Comparison of ENCODE assay signal across 11 mouse cellular contexts in the genomic region with DNA sequence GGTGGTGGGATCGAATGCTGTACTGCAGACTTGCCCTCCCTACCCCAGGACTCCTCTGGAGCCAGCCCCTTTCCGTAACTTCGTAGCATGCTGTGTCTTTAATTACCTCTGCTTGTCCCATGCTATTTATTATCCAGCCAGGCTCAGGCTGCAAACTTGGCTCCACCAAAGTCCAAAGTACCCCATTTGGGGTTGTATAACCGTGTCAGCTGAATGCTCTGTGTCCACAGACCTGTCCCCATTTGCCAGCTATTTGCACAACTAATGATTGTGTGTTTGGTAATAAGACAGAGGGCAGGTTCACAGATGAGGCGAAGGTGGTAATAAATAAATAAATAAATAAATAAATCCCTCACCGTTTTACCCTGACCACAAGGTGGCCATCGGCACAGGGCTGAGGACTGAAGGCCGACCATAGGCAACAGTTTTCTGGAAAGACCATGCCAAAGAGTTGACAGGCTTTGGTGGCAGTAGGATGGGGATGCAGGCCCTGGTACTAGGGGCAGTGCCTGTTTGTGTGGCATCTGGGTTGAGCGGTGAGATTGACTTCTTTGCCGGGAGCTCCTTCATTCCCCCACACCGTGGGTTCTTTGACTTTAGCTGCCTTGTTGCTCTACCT. TPM values are rescaled to one million over a fixed set of nuclear protein-coding genes. Genes with fewer than 3 reads are reported as not detected.
A peak's percentile ranks its signal among the peaks of the same experiment; 100 is the strongest.
DNase-seq lines count a peak whose midpoint lies in the region; ATAC-seq and TF ChIP-seq lines count a peak whose summit lies in the region.
"Had no signal": no experiment of that assay in that cellular context is flagged by ENCODE, and none has a peak within 500 bp of the region (broad histone marks: within the 10 kb centered on the region; RNA-seq: fewer than 3 reads in every experiment).

No protein-coding gene starts in this region.

- TF ChIP-seq CTCF in E14TG2a.4 (conservative IDR thresholded peaks at IDR 0.05; ENCODE audit: low read length), result no peak
- TF ChIP-seq CTCF in hindbrain, postnatal 0 days (IDR thresholded peaks at IDR 0.05; ENCODE audit: low read depth), result peak; percentile 49

- no peak overlapping the region for H3K9ac ChIP-seq in forebrain, embryonic 15.5 days (replicated peaks)
- H3K9ac ChIP-seq in hindbrain, postnatal 0 days (replicated peaks; ENCODE audit: low read length), result no peak overlapping the region
- H3K9ac ChIP-seq in midbrain, embryonic 11.5 days (ENCODE audit: low read length), result no peak overlapping the region
- H3K9ac ChIP-seq: heart, embryonic 13.5 days had no signal

- peak overlapping the region; percentile 78; the same call in 1 of the 2 replicates for H3K27ac ChIP-seq in forebrain, embryonic 10.5 days
- H3K27ac ChIP-seq in forebrain, embryonic 15.5 days (replicated peaks), result no peak overlapping the region
- H3K27ac ChIP-seq in hindbrain, postnatal 0 days, result no peak overlapping the region
- H3K27ac ChIP-seq in midbrain, embryonic 11.5 days (ENCODE audit: low read depth, low read length), result peak overlapping the region; percentile 65; the same call in 1 of the 2 replicates
- H3K27ac ChIP-seq: heart, embryonic 13.5 days had no signal

- ATAC-seq in forebrain, embryonic 15.5 days (replicated peaks), result no peak
- ATAC-seq in hindbrain, postnatal 0 days, result no peak
- no peak for ATAC-seq in midbrain, embryonic 11.5 days (ENCODE audit: low FRiP score)
- no peak for ATAC-seq in inflammation-experienced regulatory T-cells, adult 6 months
- ATAC-seq: Patski had no signal

- no peak for DNase-seq in forebrain, embryonic 10.5 days (ENCODE audit: extremely low spot score, low spot score)
- DNase-seq in hindbrain, postnatal 0 days (ENCODE audit: low spot score), result no peak
- DNase-seq in midbrain, embryonic 11.5 days (ENCODE audit: low spot score, missing footprints), result peak; percentile 84
- DNase-seq in thymus, postnatal 14 days, result no peak
- no peak for DNase-seq in frontal cortex, postnatal 25 days (ENCODE audit: low spot score in 2 of 2)
- DNase-seq: cerebellum, postnatal 14 days had no signal

- H3K4me1 ChIP-seq in forebrain, embryonic 10.5 days, result peaks cover 100% of the 10 kb centered on the region
- peaks cover 97% of the 10 kb centered on the region for H3K4me1 ChIP-seq in forebrain, embryonic 15.5 days
- peaks cover 99% of the 10 kb centered on the region for H3K4me1 ChIP-seq in E14TG2a.4 (replicated peaks; ENCODE audit: low read depth, low read length)
- peaks cover 61% of the 10 kb centered on the region for H3K4me1 ChIP-seq in hindbrain, postnatal 0 days (ENCODE audit: insufficient read depth, low read length)
- peaks cover 89% of the 10 kb centered on the region for H3K4me1 ChIP-seq in midbrain, embryonic 11.5 days (ENCODE audit: control insufficient read depth, insufficient read depth, low read length)

- H3K36me3 ChIP-seq in forebrain, embryonic 10.5 days (replicated peaks), result peaks cover 97% of the 10 kb centered on the region
- no peaks in the 10 kb centered on the region for H3K36me3 ChIP-seq in forebrain, embryonic 15.5 days
- peaks cover 93% of the 10 kb centered on the region for H3K36me3 ChIP-seq in E14TG2a.4 (ENCODE audit: insufficient read depth, low read length)
- H3K36me3 ChIP-seq in hindbrain, postnatal 0 days (ENCODE audit: insufficient read depth, low read length), result no peaks in the 10 kb centered on the region
- H3K36me3 ChIP-seq in midbrain, embryonic 11.5 days (ENCODE audit: control insufficient read depth, insufficient read depth, low read length), result peaks cover 5% of the 10 kb centered on the region; the same call in 1 of the 2 replicates

- H3K4me2 ChIP-seq in forebrain, embryonic 15.5 days (replicated peaks), result no peak overlapping the region
- H3K4me2 ChIP-seq in hindbrain, postnatal 0 days (ENCODE audit: low read depth, low read length), result no peak overlapping the region
- peak overlapping the region; percentile 99 for H3K4me2 ChIP-seq in midbrain, embryonic 11.5 days

- peak overlapping the region; percentile 98; the same call in 1 of the 2 replicates for H3K4me3 ChIP-seq in forebrain, embryonic 10.5 days
- no peak overlapping the region for H3K4me3 ChIP-seq in forebrain, embryonic 15.5 days
- 0 out of 2 replicates have a peak overlapping the region, but pooled peaks have one; percentile 17 for H3K4me3 ChIP-seq in E14TG2a.4 (replicated peaks; ENCODE audit: low read length)
- no peak overlapping the region for H3K4me3 ChIP-seq in hindbrain, postnatal 0 days (ENCODE audit: low read length)
- 0 out of 2 replicates have a peak overlapping the region, but pooled peaks have one; percentile 13 for H3K4me3 ChIP-seq in midbrain, embryonic 11.5 days (ENCODE audit: low read depth, low read length)
- H3K4me3 ChIP-seq: heart, embryonic 13.5 days had no signal

- 73% methylated on average over 11 of the region's 11 CpGs for WGBS in forebrain, embryonic 10.5 days
- 49% methylated on average over 11 of the region's 11 CpGs for WGBS in forebrain, embryonic 15.5 days
- WGBS in hindbrain, postnatal 0 days, result 57% methylated on average over 11 of the region's 11 CpGs
- 67% methylated on average over 11 of the region's 11 CpGs for WGBS in midbrain, embryonic 11.5 days

- peaks cover 42% of the 10 kb centered on the region for H3K27me3 ChIP-seq in forebrain, embryonic 10.5 days (ENCODE audit: poor library complexity, severe bottlenecking)
- no peaks in the 10 kb centered on the region for H3K27me3 ChIP-seq in forebrain, embryonic 15.5 days
- H3K27me3 ChIP-seq in E14TG2a.4 (ENCODE audit: insufficient read depth, low read length), result peaks cover 15% of the 10 kb centered on the region
- no peaks in the 10 kb centered on the region for H3K27me3 ChIP-seq in hindbrain, postnatal 0 days (ENCODE audit: insufficient read depth, low read length)
- no peaks in the 10 kb centered on the region for H3K27me3 ChIP-seq in midbrain, embryonic 11.5 days (ENCODE audit: control insufficient read depth, insufficient read depth, low read length)
- H3K27me3 ChIP-seq: Patski had no signal

- no peaks in the 10 kb centered on the region for H3K9me3 ChIP-seq in forebrain, embryonic 10.5 days
- no peaks in the 10 kb centered on the region for H3K9me3 ChIP-seq in forebrain, embryonic 15.5 days
- no peaks in the 10 kb centered on the region for H3K9me3 ChIP-seq in E14TG2a.4 (ENCODE audit: low read length)
- H3K9me3 ChIP-seq in hindbrain, postnatal 0 days (ENCODE audit: low read length), result no peaks in the 10 kb centered on the region
- no peaks in the 10 kb centered on the region for H3K9me3 ChIP-seq in midbrain, embryonic 11.5 days (ENCODE audit: control insufficient read depth, low read length)
- H3K9me3 ChIP-seq: heart, embryonic 13.5 days had no signal

RNA-seq across cellular contexts. Expression of a gene that starts 7.0 kb away (rescaled TPM):
- polyA plus RNA-seq in forebrain, embryonic 10.5 days (2016; fragmentation: Nextera tagmentation; extraction: Ambion mirVana), result 43.4 and 45.6 TPM in 2 replicates
- 39.9 and 40.9 TPM in 2 replicates for polyA plus RNA-seq in forebrain, embryonic 15.5 days (2015; fragmentation: Nextera tagmentation; extraction: Ambion mirVana)
- 74.1 and 81.3 TPM in 2 replicates for total RNA-seq in hindbrain, postnatal 0 days (2014; rRNA removed)
- 15.5 and 17.7 TPM in 2 replicates for polyA plus RNA-seq in hindbrain, postnatal 0 days (2015; fragmentation: Nextera tagmentation; extraction: Ambion mirVana)
- 38.2 and 38.9 TPM in 2 replicates for polyA plus RNA-seq in midbrain, embryonic 11.5 days (2014; fragmentation: Nextera tagmentation; extraction: Ambion mirVana)
- 10 to 100 TPM; 24.8 to 36.7 (median 29.8) TPM for polyA plus RNA-seq in inflammation-experienced regulatory T-cells, adult 6 months (2017; shearing (Covaris generic))

Comparison
In these comparisons a context has a peak if more than half of its experiments do, and no peak if none do; other contexts are left out.
1. H3K27ac ChIP-seq: peak in forebrain, embryonic 10.5 days (single experiment) and midbrain, embryonic 11.5 days (single experiment); none in forebrain, embryonic 15.5 days (single experiment) and hindbrain, postnatal 0 days (single experiment).
2. H3K4me3 ChIP-seq: peak in forebrain, embryonic 10.5 days (single experiment), E14TG2a.4 (single experiment) and midbrain, embryonic 11.5 days (single experiment); none in forebrain, embryonic 15.5 days (single experiment) and hindbrain, postnatal 0 days (single experiment).